Mouse (Mus musculus): ENCODE measurements around the gene Ube2e3.

Ube2e3 gene

DNA sequence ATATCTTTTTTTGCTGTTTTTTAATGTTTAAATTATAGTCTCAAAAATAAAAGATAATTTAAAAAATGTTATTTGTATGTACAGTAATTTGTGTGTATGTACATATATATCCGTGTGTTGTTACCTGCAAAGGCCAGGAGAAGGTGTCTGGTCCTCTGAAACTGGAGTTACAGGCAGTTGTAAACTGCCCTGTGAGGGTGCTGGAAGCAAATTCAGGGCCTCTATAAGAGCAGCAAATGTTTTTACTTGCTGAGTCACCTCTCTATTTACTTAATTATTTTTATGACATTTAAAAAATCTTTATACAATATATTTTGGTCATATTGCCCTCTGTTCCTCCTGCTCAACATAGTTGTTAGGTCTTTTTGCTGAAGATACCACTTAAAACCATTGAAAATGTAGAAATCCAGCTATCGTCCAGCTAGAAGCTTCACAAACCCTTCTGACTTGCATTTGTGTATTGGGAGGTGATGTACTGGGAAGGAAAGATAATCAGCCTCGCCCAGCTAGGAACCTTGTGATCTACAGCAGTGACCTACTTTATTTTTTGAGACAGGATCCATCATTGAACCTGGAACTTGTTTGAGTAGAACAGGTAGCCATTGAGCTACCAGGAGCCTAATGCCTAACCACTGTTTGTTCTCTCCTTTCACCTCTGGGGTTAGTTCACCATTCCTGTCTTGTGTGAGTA is 15.0 kb downstream of the Ube2e3 start:
- no peak for DNase-seq

DNA sequence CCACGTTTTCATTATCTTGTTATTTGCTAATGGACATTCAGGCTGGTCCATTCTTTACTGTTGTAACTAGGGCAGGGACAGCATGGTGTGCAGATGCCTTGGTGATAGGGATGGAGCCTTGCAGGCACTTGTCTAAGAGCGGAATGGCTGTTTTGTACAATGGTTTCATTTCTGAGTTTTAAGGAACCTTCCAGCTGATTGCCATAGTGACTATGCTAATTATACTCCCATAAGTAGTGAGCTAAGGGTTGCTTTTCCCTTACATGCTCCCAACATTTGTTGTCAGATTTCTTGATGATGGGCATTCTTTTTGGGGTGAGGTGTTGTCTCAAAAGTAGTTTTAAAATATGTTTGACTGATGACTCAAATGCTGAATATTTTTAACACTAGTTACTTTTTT is 18.5 kb downstream of the Ube2e3 start:
- no peak for DNase-seq

DNA sequence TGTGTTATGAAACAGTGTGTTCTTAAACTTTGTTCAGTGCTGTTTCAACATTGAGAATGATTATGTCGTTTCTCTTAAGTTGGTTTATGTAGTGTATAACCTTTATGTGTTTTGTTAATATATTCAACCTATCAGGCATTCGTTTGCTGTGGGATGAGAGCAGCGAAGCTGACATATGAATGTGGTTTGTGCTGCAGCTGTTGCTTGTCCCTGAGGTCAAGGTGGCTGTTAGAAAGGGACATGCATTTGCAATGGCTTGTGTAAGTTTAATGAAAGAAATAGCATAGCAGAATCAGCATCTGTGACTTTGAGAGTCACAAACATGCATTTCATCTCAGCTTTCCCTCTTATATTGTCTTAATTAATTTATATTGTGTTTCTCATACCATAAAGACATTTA is 20.3 kb downstream of the Ube2e3 start:
- no peak for DNase-seq

DNA sequence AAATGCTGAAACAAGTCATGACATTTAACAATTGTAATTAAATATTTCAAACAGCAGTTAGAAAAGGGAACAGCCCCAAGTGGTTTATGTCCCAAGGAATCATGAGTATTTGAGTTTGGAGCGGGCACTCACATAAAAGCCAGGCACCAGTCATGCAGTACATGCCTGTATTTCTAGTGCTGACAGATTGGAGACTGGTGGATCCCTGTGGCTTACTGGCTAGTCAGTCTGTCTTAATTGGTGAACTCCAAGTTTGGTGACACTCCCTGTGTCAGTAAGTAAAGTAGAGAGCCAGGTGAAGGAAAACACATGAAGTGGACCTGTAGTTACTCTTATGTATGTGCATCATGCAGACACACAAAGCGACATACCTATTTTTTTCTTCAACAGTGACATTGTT is 27.3 kb downstream of the Ube2e3 start:
- DNase-seq = no peak

DNA sequence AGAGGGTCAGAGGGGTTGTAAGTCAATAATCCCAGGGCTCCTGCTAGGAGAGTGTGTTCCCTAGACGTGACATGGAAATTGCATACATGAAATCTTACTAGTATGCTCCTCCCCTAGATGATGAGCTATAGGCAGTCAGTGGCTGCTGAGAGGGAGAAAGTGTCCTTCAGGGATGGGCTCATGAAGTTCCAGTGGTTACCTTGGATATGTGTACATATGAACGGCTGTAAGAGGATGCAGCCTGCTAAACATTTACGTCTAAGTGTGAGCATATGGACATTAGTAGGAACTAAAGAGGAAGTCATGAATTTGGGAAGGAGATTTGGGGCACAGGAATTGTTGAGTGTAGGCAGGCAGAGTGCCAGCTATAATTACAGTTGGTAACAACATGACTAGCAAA is 38.0 kb downstream of the Ube2e3 start:
- DNase-seq = no peak

DNA sequence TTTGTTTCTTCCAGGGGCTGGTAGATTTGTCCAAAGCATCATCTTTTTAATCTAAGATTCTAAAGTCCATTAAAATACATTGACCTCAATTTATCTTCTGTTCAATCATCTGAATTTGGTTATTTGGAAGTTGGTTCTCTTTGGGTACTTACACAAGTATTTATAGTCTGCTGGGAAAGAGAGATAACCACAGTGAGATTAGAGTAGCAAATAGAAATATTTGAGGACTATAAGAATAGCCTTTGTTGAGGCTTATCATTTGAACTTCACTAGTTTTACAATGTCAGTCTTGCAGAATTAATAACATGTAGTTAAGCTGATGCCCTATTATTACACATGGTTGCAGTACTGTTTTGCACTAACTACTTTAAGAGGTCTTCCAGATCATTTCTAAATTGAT is 43.6 kb downstream of the Ube2e3 start:
- no peak for DNase-seq

DNA sequence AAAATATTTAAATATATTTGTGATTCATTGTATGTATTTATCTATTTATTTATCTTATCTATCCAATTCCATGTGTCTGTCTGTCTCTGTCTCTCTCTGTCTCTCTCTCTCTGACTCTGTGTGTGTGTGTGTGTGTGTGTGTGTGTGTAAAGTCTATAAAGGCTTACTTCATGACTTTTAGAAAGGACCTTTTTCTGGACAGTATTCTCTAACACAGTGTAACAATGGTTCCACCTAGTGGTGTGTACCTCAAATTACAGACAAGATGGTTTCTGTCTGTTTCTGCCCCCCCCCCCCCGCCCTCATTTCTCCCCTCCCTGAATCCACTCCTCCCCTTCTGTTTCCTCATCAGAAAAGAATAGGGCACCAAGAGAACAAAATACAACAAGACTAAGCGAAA is 46.9 kb downstream of the Ube2e3 start:
- DNase-seq = no peak

DNA sequence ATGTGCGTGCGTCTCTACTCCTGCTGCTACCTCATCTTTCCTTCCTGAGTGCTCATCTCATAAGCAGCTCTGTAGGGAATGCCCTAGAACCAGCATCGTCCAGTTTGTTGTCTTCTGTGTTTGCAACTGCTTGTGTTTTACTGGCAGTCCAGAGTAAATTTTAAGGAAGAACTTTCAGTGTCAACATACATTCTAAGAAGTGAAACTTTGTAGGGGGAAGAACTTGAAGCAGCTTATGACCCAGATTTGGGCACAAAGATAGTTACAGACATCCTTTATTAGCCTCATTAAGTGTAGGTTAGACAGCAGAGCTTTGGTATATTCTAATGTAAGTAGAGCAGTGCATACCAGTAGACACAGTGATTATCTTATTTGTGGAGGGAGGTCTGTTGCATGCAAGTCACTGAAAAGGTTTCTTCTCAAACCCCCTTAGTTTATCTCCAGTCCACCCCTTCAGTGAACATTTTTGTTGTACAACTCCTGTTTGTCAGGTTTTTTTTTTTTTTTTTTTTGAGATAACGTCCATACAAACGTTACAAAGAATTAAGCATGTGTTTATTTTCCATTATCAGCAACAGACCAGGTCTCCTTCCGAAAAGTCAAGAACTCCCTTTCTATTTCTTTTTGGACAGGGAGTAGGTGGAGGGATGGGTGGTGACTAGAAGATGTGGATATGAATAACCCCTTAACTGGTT is 55.2 kb downstream of the Ube2e3 start:
- DNase-seq = no peak

DNA sequence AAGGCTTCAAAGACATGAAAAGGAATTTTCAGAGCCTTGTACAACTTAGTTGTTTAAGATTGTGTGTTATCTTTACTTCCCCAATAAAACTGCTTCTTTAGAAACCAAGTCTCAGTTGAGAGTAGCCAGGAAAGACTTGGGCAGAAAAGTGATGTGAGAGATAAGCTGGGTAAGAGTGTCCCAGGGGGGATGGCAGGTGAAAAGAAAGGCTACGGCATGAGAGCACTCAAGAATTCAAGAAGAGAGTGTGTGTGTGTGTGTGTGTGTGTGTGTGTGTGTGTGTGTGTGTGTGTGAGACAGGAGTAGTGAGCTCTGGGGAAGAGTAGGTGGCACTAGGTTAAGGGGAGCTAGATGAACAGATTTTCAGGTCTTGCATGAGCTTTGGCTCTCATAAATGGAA is 57.9 kb downstream of the Ube2e3 start:
- no peak for DNase-seq

DNA sequence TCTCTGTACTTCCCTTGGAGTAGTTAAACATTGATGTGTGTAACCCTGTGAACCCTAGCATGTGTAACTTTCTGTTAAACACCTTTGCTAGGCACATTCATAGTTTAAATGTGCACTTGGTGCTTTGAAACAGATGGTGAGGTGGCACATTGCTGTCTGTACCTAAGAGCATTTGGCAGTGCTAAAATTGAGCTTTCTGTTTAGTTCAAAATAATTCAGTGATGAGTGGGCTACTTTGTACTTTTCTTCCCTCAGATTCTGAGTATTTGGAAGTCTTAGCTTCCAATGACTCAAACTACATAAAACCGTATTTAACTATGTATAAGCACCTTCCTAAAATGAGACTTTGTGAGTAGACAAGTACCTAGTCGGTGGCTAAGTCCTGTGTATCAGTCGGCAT is 59.7 kb downstream of the Ube2e3 start:
- DNase-seq = no peak

DNA sequence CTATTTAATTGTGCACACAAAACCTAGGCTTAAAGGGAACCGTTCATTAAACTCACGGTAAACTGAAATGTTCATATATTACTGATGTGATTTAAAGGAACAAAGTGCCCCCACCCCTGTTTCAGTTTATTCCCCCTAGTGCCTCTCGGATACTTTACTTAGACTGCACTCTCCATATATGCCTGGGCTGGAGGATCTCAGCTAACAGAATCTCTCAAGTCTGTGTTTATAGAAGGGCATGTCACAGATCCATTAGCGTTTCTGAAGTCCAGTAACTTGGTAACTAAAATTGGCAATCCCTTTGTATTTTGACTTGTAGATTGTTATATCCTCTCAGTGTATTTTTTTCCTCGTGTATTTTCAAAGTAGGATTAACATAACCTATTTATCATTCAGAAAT is 60.2 kb downstream of the Ube2e3 start:
- DNase-seq = no peak

DNA sequence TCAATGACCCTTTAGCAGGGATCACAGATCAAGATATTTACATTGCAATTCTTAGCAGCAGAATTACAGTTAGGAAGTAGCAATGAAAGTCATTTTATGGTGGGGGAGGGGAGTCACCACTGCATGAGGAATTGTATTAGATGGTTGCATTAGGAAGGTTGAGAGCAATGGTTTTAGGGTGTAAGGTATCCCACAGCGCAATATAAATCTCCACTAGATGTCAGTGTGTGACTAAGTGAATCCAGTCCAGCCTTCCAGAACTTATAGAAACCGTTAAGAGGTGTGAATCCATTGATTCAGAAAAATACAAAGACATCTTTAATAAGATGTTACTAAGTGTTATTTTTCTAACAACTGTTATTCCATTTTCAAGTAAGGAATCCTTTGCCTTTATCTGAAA is 63.4 kb downstream of the Ube2e3 start:
- peak; percentile 58 for DNase-seq

DNA sequence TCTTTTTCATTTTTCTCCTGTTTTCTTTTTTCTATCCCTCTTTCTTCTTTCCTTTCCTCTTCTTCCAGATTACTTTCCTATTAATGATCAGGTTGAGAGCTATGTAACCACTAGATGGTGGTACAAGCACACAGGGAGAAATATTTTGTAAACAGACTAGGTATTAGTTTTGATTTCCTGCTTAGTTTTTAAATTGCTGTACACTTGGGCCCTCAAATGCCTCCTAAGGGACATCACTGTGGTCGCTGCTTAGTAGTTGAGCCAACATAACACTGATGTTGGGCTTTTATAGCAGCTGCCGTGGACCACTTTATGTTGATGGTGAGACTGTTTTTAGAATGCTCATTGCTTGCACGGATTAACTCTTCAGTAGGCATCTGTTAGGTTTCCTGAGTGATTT is 91.5 kb downstream of the Ube2e3 start:
- DNase-seq = peak; percentile 37

DNA sequence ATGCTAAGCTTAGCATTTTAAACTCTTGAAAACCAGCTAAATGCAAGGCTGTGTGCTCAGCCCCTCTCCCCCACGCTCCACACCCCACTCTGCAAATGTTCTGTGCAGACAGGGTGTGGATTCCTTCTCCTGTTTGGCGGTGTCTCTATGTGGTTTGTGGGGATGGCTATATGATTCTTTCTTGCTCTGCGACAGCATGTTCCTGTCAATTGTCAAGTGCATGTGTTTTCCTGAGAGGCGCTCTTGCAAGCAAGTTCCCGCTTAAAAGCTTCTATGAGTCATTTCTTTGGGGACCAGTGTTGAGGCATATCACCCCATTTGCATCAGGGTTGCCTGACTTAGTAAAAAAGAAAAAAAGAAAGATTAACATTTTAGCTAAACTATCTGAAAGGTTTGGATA is 92.4 kb downstream of the Ube2e3 start:
- no peak for DNase-seq

DNA sequence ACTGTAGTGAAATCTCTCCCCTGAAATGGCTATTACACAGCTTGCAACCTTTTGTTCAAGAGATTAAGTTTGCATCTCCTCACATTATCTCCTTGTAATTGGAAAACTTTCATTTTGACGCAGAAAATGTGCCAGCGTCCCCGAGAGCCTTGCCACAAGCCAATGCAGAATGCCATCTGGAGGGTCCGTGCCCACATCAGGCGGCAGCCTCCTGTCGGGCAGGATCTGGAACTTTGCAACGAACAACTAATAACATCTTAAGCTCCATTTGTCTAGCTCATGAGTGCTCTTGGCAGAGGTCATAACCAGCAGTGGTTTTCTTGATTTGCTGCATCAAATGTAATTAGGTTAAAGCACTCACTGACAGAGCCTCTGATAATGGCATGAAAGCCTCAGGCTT is 93.1 kb downstream of the Ube2e3 start:
- DNase-seq = peak; percentile 21

DNA sequence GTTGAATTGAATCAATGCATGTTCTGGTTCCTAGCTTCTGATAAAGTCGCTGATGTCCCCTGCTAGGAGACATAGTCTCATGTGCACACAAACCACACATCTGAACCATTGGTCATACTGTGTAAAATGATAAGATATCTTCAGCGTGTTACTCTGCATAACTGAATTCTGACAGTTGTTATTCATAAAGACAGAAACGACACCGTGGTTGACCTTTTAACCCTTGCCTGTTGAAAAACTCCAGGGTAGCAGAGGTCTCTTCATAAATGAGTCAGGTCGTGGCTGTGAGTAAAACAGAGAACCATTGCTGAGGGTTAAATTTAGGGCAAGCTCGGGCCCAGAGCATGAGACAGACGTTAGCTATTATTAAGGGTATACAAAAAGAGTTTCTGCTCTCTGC is 93.7 kb downstream of the Ube2e3 start:
- peak; percentile 57 for DNase-seq

DNA sequence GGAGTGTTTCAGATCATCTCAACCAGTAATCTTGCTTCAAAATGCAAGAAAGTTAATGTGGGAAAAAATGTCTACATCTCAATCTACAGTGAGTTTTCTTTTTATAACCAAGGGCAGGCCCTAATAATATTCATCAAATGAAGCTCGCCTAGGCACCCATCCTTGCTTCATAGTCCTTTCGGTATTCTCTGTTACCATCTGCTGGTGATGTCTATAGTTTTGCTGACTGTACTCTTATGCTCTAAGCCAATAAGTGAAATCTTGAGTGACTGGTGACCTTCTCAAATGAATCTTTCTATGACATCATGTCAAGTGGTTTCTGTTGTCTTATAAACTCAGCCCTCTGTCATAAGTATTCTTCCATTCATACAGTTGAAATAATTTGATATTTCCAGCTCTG is 97.1 kb downstream of the Ube2e3 start:
- no peak for DNase-seq

DNA sequence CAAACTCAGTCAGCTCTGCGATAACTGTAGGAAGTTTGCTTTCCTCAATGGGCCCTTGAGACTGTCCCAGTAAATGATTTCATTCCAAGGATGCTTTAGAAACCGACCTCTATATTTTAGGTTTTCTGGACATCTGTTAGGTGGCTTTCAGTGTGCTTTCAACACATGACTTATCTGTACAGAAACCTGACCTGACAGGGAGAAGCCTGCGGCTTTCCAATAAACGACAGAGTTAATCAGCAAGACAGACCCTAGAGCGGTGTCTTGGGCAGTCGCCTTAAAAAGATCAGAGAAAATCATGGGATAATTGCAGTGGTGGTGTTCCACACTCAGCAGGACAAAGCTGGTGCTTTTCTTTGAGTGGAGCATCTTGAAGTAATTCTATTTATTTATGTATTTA is 97.5 kb downstream of the Ube2e3 start:
- peak; percentile 37 for DNase-seq

DNA sequence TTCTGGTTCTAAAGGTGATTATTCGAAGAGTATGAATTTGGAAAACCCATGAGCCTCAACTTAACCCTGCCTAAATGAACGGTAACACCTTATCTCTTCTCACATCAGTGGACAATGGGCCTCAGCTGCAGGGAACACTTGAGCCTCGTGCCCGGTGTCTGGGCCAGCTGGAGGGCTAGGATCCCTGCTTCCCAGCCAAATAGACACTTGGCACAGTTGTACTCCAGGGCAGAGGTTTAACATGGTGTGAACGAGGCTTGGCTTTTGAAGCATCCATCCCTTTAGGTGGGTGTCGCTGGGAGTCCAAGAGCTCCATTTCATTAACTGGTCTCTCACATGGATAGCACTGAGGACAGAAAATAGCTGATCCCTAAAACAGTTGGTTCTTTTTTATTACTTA is 102.2 kb downstream of the Ube2e3 start:
- no peak for DNase-seq
